Mouse (Mus musculus) thymus, adult 2 months (tissue): ENCODE measurements at regions not wholly inside any gene's neighbourhood (a gene's known extent, or its start where the extent isn't known, plus 50 kb on each side); places are given as distances from the start of the nearest gene placed in this dataset.

ENCODE experiments used
- DNase-seq: peaks from one replicate; pipeline ENCODE4 v3.0.0; 2021
- H3K27ac ChIP-seq: fragments of 200-500 bp; 2 replicates; pipeline ENCODE4 v1.5.1; 2012; ENCODE audit warnings: low read length, control low read depth; ENCODE audit not compliant: control insufficient read depth, insufficient read depth
- H3K27me3 ChIP-seq: fragments of 200-500 bp; 2 replicates; pipeline ENCODE4 v1.6.1; 2012; ENCODE audit warnings: mild to moderate bottlenecking, low read length, moderate library complexity, mixed read lengths; ENCODE audit not compliant: control insufficient read depth, insufficient read depth
- H3K36me3 ChIP-seq: fragments of 200-500 bp; 2 replicates; pipeline ENCODE4 v1.6.1; 2012; ENCODE audit warnings: mild to moderate bottlenecking, low read length, moderate library complexity; ENCODE audit not compliant: control insufficient read depth, insufficient read depth
- H3K4me1 ChIP-seq: fragments of 200-500 bp; replicated peaks from 2 replicates; pipeline ENCODE4 v1.6.1; 2012; ENCODE audit warnings: low read length; ENCODE audit not compliant: control insufficient read depth, insufficient read depth
- H3K4me3 ChIP-seq: fragments of 200-500 bp; 2 replicates; pipeline ENCODE4 v1.5.1; 2012; ENCODE audit warnings: mild to moderate bottlenecking, low read length, control low read depth, moderate library complexity; ENCODE audit not compliant: control insufficient read depth, insufficient read depth
- CTCF ChIP-seq: fragments of 200-500 bp; IDR thresholded peaks from 2 replicates; pipeline ENCODE4 v1.5.1; 2012; ENCODE audit warnings: mild to moderate bottlenecking, control low read depth, low read length, moderate library complexity, borderline replicate concordance; ENCODE audit not compliant: control insufficient read depth, poor library complexity, insufficient read depth; ENCODE audit errors: extremely low read depth
- POLR2A ChIP-seq: fragments of 200-500 bp; IDR thresholded peaks from 2 replicates; pipeline ENCODE4 v1.6.1; 2012; ENCODE audit warnings: mild to moderate bottlenecking, low read length, control low read depth, moderate library complexity; ENCODE audit not compliant: control insufficient read depth, poor library complexity, insufficient read depth; ENCODE audit errors: extremely low read depth
- WGBS: fragments of 180-500 bp; shearing (Covaris S2); methylation state at CpG from one replicate; pipeline ENCODE4 v1.1.7; 2018; 5-methylcytosine and 5-hydroxymethylcytosine counted together

- DNase-seq = peak; percentile 77
- H3K27ac ChIP-seq = no peak overlapping the region
- TF ChIP-seq CTCF (no peak), POLR2A (no peak)
- peak overlapping the region; percentile 10; the same call in 1 of the 2 replicates for H3K4me3 ChIP-seq
- WGBS = 2% methylated on average over 17 of the region's 17 CpGs
- H3K27me3 ChIP-seq = no peaks in the 10 kb centered on the region
- no peaks in the 10 kb centered on the region for H3K36me3 ChIP-seq
- H3K4me1 ChIP-seq = peaks cover 6% of the 10 kb centered on the region
Observed at GRCm38 (mm10) chr13:107831221-107831681, 213.0 kb upstream of the Smim15 start.

DNA sequence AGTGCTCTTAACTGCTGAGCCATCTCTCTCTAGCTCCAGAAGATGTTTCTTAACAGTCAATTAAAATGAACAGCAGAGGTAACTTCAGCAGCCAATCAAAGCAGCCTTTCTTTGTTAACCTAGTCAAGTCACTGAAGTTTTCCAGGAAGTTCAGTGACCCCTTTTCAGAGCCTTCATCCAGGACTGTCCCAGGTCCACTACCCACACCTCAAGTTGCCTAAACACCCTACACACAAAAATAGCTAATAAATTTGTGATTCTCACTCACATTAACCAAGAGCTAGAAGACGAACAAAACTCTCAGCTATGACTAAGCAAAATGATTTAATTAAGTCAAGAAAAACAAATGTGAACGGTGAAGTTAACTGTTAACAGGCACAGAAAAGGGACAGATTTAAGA is 214.0 kb upstream of the Smim15 start:
- TF ChIP-seq CTCF = no peak
- no peak for TF ChIP-seq POLR2A
- H3K27ac ChIP-seq = no peak overlapping the region
- no peaks in the 10 kb centered on the region for H3K36me3 ChIP-seq
- 27% methylated on average over 2 of the region's 2 CpGs for WGBS
- H3K27me3 ChIP-seq = no peaks in the 10 kb centered on the region
- no peak for DNase-seq
- peaks cover 6% of the 10 kb centered on the region; the same call in 1 of the 2 replicates for H3K4me1 ChIP-seq
- no peak overlapping the region for H3K4me3 ChIP-seq

DNA sequence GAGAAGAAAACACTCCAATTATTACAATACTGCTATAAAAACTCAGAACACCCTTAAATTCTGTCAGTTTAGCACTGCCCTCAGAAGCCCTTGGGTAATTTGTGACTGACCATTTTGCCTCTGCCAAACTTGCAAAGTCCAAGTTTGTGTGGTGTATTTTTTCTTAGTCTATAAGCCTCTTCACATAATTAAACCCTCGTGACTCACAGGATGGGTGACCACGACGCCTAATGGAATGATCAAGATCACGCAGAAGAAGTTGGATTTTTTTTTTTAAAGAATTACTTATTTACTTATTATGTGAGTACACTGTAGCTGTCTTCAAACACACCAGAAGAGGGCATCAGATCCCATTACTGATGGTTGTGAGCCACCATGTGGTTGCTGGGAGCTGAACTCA is 214.4 kb upstream of the Smim15 start:
- Histone ChIP-seq H3K4me3 (no peak overlapping the region), H3K4me1 (peaks cover 10% of the 10 kb centered on the region), H3K27me3 (no peaks in the 10 kb centered on the region), H3K27ac (no peak overlapping the region), H3K36me3 (no peaks in the 10 kb centered on the region)
- 97% methylated on average over 4 of the region's 4 CpGs for WGBS
- no peak for TF ChIP-seq POLR2A
- no peak for TF ChIP-seq CTCF
- DNase-seq = no peak

DNA sequence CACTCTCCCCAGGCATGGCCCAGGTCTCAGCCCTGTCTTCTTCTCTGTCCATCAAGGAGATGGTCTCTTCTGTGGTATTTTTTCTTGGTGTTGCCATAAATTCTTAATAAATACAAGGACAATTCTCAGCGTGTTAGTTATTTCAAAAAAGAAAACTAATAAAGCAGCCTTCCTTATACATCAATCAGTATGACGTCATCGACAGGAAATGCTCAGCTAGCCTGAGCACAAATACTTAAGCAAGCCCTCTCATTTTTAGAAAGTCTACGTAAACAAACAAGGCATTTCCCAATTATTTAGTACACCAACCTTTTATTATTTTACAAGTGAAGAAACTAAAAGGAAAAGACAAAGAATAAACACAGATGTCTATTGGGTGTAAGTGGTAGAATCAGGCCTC is 218.6 kb upstream of the Smim15 start:
- Histone ChIP-seq H3K36me3 (no peaks in the 10 kb centered on the region), H3K4me1 (peaks cover 10% of the 10 kb centered on the region), H3K27ac (no peak overlapping the region), H3K4me3 (no peak overlapping the region), H3K27me3 (no peaks in the 10 kb centered on the region)
- 71% methylated on average over 4 of the region's 4 CpGs for WGBS
- no peak for TF ChIP-seq CTCF
- no peak for TF ChIP-seq POLR2A
- DNase-seq = no peak

DNA sequence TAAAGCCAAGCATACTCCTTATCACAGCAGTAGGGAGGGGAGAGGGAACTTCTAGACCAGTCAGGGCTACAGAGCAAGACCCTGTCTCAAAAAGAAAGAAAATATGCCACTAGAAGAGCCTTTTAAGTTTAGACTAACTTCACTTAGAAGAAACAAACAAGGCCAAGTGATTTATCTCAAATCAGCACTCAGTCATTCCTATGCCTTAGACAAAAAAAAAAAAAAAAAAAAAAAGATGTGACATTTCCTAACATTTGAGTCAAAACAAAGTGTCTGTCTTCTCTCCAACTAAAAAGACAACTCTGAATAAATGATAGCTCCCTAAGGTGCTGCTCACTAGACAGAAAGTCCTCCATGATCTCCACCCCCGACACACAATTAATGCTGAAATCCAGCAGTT is 220.9 kb upstream of the Smim15 start:
- 96% methylated on average over 1 of the region's 1 CpGs for WGBS
- no peak for TF ChIP-seq POLR2A
- no peak for TF ChIP-seq CTCF
- no peaks in the 10 kb centered on the region for H3K27me3 ChIP-seq
- H3K36me3 ChIP-seq = no peaks in the 10 kb centered on the region
- peaks cover 10% of the 10 kb centered on the region for H3K4me1 ChIP-seq
- H3K4me3 ChIP-seq = no peak overlapping the region
- H3K27ac ChIP-seq = no peak overlapping the region
- no peak for DNase-seq

- Histone ChIP-seq H3K36me3 (no peaks in the 10 kb centered on the region), H3K4me1 (peaks cover 10% of the 10 kb centered on the region), H3K4me3 (no peak overlapping the region), H3K27ac (no peak overlapping the region), H3K27me3 (no peaks in the 10 kb centered on the region)
- WGBS = 94% methylated on average over 2 of the region's 2 CpGs
- DNase-seq = no peak
- TF ChIP-seq POLR2A (no peak), CTCF (no peak)
Observed at GRCm38 (mm10) chr13:107822198-107822597, 222.0 kb upstream of the Smim15 start.

DNA sequence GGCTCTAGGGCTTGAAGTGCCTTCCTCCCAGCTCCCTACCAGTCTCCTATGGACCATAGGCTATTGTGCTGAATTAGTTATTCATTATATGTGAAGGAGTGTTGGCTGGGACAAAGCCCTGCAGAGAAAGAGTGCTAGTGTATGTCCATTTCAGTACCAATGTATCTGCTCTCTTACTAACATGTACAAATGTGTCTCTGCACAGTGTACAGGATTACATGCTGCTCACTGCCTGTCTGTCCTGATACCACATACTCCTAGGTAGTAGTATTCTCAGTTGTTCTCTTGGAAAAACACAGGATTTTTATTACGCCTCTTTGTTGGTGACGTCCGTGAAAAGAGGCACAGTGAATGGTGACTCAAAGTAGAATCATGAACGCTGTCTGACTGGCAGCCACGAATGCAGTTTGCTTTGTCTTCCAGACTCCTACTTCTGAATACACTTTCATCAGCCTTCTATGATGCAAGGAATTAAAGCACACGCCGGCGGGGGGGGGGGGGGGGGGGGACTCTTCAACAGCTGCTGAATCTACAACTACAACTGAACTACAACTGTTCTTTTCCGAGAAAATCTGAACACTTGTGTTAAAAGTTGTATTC is 230.6 kb upstream of the Smim15 start:
- no peak for DNase-seq
- H3K27ac ChIP-seq = no peak overlapping the region
- 80% methylated on average over 9 of the region's 9 CpGs for WGBS

More for the DNA sequence above, 230.6 kb upstream of the Smim15 start:
- no peaks in the 10 kb centered on the region for H3K36me3 ChIP-seq
- no peak for TF ChIP-seq POLR2A
- H3K4me3 ChIP-seq = no peak overlapping the region
- H3K4me1 ChIP-seq = peaks cover 4% of the 10 kb centered on the region; the same call in 1 of the 2 replicates
- no peaks in the 10 kb centered on the region for H3K27me3 ChIP-seq
